Mouse (Mus musculus) c-Kit-negative CD71-positive TER-119-positive erythroid progenitor cells, embryonic 14.5 days (primary cell): ENCODE measurements around the gene Wdr60.

Experiments
- DNase-seq: peaks from one replicate; pipeline ENCODE4 v3.0.0-alpha.2; 2013; ENCODE audit warnings: low read depth, low spot score

Wdr60 gene

DNA sequence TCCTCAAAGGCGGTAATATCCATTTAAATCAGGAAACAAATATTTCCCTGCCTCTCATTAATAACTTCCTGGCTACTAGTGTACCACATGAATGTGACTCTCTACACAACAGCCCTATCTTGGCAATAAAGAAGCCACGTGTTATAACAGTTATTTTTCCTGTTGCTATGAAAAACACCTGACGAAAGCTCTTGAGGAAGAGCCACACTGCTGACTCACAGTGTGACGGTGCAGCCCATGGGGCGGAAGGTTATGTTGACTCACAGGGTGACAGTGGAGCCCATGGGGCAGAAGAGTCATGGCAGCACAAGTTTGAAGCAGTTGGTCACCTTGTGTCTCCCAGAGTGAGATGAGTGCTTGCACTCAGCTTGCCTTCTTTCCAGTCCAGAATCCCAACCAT, 6.6 kb upstream of the Wdr60 start:
- no peak for DNase-seq

- DNase-seq = no peak
Observed at GRCm38 (mm10) chr12:116265275-116265674, 2.5 kb upstream of the Wdr60 start.

DNA sequence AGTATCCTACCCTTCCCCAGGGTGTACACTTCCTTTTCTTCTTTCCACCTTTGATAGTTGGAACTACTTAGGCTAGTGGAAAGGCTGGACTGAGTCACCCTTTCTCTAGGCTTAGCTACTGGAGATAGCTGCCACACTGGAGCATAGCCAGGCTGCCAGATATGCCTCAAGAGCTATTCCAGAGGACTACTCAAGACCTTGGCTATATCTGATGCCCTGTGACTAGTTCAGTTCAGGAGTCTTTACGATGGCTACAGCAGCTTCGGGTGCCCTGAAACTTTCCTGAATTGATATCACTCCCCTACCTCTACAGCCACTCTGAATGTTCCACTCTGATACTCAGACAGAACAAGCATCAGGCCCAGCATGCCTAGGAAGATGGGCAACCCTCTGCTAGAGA, 1.9 kb upstream of the Wdr60 start:
- DNase-seq = no peak

GRCm38 (mm10) chr12:116258321-116258720, 4.5 kb downstream of the Wdr60 start:
- no peak for DNase-seq

DNA sequence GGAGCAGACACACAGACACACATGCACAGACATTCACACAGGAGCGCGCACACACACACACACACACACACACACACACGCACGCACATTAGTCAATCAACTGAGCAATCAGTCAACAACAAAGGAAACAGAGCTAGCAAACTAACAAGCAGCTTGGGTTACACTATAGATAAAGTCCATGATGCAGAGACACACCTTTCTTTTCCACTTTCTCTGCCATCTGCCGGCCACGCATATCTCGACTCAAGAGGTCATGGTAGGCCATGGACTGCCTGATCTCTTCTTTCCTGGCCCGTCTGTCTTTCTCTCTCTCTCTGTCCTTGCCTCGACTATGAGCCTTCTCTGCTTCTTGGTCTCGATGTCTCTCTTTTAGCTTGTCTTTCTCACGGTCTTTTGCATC, 7.2 kb downstream of the Wdr60 start:
- DNase-seq = no peak

DNA sequence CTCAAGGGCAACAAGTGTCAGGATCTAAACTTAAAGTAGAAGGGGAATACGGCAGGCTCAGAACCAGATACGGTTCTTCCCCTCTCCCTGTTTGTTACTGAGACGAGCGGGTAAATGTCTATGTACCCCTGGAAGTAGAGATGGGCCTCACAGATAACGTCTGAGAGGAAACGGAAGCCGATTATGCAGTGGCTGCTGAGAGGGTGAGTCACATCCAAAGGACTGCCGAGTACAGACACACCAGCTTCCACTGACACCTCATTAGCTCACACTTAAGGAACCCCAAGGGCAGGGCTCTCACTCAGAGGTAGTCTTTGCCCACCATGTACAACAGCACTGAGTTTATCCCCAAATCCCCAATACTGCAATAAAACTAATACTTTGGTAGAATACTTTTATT, 8.2 kb downstream of the Wdr60 start:
- DNase-seq = no peak

DNA sequence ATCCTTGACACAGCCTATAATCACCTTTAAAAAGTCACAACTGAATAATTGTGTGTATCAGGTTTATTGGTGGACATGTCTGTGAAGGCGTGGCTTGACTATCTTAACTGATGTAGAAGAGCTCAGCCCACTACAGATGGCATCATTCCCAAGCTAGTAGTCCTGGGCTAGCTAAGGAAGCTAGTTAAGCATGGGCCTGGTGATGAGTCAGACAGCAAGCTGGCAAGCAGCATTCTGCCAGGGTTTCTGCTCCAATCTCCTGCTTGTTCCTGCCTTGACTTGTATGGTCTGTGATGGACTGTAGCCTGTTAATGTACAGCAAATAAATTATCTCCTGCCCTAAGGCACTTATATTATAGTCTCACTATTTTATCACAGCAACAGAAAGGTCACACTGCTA, 18.2 kb downstream of the Wdr60 start:
- no peak for DNase-seq

DNA sequence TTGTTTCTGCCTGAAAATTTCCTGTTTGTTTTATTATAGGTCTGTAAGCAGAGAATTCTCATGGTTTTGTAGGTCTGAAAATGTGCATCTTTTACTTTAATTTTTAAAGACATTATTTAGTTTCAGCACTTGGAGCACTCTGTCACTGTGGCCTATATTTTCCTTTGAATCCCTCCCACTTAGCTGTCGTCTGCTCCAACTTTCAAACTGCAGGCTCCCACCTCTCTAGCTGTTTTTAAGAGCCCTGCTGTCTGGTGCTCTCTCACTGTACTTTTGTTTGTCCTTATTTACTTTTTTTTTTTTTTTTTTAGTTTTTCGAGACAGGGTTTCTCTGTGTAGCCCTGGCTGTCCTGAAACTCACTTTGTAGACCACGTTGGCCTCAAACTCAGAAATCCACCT, 24.0 kb downstream of the Wdr60 start:
- DNase-seq = no peak

- DNase-seq = no peak
Observed at GRCm38 (mm10) chr12:116238370-116238769, 24.5 kb downstream of the Wdr60 start.

DNA sequence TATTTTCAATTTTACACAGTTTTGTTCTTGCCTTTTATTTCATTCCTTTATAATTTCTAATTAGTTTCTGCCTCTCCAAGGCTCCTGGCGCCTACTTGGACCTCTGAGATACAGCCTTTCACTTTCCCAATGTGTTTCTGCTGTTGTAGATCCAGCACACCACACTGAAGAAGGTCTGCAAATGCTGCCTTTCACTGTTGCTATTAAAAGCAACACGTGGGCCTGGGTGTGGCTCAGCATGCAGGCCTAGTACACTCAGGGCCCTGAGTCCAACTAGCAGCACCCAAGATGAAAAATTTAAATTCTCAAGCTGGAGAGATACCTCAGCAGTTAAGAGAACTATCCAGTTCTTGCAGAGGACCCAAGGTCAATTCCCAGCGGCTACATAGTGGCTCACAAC, 26.2 kb downstream of the Wdr60 start:
- no peak for DNase-seq

- DNase-seq = no peak
Observed at GRCm38 (mm10) chr12:116235356-116235755, 27.5 kb downstream of the Wdr60 start.

- DNase-seq = no peak
Observed at GRCm38 (mm10) chr12:116232061-116232460, 30.8 kb downstream of the Wdr60 start.

- no peak for DNase-seq
Observed at GRCm38 (mm10) chr12:116231612-116232011, 31.2 kb downstream of the Wdr60 start.

DNA sequence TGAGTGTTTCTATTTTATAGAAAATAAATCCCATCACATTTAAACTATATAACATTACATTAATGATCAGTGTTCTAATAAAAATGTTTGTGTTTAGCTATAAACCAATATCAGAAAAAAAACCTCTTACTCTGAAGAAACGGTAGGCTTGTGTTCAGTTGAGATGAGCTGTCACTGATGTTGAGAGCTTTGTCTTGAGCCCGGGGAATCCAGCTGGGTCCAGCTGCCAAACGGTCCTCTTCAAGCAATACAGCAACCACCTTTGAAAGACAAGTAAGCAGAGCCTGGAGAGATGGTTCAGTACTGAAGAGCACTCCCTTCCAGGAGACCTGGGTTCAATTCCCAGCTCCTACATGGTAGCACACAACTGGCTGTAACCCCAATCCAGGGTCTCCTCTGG, 33.4 kb downstream of the Wdr60 start:
- no peak for DNase-seq

DNA sequence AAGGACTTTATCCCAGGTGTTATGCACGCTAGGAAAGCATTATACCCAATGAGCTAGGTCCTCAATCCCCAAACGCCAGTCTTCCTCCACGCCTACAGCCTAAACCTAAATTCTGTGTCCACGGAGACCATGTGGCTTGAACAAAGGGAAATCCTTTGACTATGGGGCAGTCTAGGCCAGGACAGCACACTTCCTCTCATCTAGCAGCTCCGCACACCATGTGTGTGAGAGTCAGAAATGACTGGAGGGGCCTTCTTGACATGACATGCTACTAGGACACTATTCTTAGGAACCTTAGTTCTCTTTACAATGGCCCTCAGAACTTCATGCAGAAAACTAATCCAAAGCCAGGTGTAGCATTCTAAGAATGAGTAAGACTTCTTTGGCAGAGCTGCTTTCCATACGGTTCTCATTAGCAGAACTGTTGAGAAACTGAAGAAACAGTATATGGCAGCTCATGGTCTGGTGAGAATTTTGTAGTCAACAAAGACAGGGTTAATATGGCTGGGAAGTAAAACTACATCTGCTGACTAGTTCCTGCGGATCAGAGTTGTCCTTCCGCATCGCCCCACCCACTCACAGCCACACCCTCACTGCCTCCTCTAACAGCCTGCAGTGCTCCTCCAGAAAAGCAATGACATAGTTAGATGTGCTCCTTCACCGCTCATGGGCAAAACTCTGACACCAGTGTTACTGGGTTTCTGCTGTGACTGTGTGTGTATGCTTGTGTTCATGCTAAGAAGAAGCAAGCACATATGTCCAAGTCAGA, 36.3 kb downstream of the Wdr60 start:
- no peak for DNase-seq

DNA sequence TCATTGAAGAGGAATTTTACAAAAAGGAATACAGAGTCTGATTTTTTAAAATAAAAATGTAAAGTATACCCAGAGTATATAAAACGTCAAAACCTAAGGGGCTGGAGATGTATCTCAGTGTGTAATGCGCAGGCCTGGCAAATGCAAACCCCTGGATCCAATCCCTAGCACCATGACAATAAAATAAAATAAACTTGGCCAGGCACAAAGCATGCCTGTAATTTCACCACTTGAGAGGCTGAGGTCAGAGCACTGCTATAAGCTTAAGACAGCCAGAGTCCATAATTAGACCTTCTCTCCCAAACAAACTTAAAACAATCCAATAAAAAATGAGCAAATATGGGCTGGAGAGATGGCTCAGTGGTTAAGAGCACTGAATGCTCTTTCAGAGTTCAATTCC, 39.7 kb downstream of the Wdr60 start:
- no peak for DNase-seq

DNA sequence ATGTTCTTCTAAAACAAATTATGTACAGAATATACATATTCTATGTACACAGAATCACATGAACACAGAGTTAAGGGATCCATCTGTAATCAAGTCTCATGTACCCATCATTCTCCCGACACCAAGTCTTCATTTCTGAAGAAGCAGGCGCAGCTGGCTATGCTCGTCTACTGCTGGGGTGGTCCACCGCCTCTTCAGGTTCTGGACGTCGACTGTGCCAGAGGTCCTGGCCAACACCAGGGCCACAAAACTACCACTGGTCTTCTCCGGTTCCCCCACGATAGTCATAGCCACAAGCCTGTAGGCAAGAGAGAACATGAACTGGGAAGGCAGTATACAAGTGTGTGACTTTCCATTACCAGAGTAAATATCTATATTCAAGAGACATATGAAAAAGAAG, 55.3 kb downstream of the Wdr60 start:
- no peak for DNase-seq

DNA sequence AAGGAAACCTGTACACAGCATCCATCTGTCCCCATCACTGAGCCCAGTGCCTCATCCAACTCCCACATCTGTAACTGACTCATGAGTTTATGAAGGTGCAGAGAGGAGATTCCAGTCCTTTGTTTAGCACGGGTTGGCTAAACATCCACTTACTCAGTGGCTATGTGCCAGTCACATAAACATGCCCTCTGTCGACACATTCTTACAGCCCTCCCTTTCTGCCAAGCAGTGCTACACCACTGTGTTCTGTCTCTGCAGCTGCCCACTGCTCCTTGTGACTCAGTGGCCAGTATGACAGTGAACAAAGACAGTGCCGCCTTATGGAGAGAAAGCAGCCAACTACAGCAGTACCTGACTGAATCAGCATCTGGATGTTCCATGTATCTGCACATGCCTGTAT, 57.1 kb downstream of the Wdr60 start:
- DNase-seq = no peak

DNA sequence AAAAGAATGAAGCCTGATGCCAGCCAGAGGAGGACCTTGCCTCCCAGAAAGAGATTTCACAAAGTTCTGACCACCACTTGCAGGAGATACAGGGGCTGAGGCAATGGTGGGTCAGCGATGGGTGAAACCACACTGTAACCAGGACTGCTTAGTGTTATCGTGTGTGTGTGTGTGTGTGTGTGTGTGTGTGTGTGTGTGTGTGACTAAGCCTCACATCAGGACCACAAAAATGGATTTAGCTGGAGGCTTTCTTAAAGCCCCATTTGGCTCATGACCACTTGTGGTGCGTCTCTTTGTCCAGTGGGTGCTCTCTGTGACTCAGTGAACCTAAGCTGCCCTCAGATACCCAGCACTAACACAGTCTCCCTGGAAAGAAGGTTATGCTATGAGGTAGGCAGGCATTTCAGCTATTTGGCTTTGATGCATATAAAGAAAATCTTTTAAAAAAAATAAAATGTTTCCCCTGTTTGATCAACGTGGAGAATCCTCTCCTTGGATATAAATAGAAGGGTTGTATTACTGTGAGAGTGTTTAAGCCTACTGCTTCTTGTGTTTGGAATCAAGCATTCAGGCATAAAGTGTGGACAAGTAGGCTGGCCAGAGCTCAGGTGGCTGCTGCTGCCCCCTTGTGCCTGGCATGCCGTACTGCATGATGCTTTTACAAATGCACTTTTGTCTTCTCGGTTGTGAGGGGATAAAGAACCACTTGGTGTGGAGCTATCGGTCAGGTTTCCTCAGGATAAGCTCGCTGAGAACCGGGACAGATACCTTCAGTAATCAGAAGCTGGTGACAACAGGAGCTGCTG, 60.4 kb downstream of the Wdr60 start:
- no peak for DNase-seq

DNA sequence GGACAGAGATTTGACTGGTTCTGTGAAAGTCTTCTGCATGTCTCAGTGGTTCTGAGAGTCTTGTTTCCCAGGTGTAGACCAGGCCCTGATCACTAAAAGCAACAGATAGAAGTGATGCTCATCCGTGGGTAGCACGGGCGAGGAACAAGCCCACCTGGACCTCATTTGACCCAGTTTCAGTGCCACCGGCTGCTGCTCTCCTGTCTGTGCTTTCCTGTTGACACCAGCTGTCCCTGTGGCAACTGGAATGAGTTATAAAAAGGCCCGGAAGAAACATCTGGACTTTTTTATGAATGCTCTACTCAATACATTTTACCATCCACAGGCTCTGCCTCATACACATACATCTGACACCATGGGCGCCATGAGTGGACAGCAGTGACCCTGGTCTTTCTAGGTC, 64.0 kb downstream of the Wdr60 start:
- no peak for DNase-seq

- DNase-seq = no peak
Observed at GRCm38 (mm10) chr12:116196221-116196620, 66.6 kb downstream of the Wdr60 start.

DNA sequence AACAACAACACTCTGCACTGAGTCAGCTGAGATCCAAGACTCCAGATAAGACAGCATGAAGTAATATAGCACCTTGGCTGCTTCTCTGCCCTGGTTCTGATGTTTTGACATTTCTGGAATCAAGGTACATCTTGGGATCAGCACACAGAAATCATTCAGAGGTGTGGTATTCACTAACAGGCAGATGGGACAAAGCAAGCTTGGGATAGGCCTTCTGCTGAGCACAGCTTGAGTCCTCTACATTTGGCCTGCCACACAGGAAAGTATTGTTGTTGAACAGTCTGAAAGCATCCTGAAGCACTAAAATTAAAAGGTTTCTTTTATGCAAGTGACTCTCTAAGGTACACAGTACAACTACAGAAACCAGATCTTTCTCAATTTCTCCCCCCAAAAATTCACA, 68.2 kb downstream of the Wdr60 start:
- no peak for DNase-seq

DNA sequence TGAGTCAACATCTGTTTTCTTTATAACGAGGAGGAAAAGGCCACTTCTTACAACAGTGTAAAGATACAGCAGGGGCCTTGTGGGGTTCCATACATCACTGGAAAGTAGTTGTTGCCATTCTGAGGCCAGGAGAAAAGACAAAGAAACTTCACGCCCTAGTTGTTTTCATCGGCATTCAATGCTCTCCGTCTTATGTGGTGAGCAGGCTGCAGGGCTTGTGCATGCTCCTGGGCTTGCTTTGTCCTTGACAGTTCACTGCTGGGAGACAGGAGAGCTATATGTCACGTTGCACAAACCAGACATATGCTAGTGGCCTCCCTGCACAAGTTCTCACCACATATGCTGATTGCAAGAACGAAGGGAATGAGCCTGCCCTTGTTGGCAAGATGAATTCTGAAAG, 68.9 kb downstream of the Wdr60 start:
- DNase-seq = no peak
